Mouse (Mus musculus): ENCODE data around the gene Greb1.

GRCm38 (mm10) chr12:16723601-16724000 lies 77.1 kb downstream of the Greb1 start:
- no peak for TF ChIP-seq CTCF (IDR thresholded peaks at IDR 0.05; ENCODE audit: control insufficient read depth, insufficient read depth, insufficient replicate concordance, low read depth, low read length)
- no peak for TF ChIP-seq POLR2A (IDR thresholded peaks at IDR 0.05; ENCODE audit: control insufficient read depth, low read depth, low read length)

Data from testis, adult 2 months (tissue).